Mouse (Mus musculus) naive thymus-derived CD4-positive, alpha-beta T cell, adult 5 months (primary cell): Measurements from ENCODE around the gene Nhej1. TPM values are rescaled to one million over a fixed set of nuclear protein-coding genes. Genes with fewer than 3 reads are reported as not detected.

ENCODE experiments used
- polyA plus RNA-seq: library from polyadenylated mRNA; unstranded; fragments of 100-300 nt; shearing (Covaris generic); gene quantifications from one replicate; pipeline ENCODE4 v1.2.1, GENCODE M21; 2017

Nhej1 gene
- 8.8 TPM for polyA plus RNA-seq

GRCm38 (mm10) chr1:75124346-75125321 lies at the start of gene Nhej1:
TSS of gene Nhej1 (minus strand) at chr1:75125200.

GRCm38 (mm10) chr1:75168472-75169464 lies 43.8 kb upstream of the Nhej1 start, which contains the start of gene Zfand2b:
TSS of gene Zfand2b (plus strand) at chr1:75168646.

GRCm38 (mm10) chr1:75142301-75143261 lies 17.6 kb upstream of the Nhej1 start, which contains the start of the genes Cnppd1 and Retreg2:
TSS of gene Cnppd1 (minus strand) at chr1:75142711.
TSS of gene Retreg2 (plus strand) at chr1:75142778.

DNA sequence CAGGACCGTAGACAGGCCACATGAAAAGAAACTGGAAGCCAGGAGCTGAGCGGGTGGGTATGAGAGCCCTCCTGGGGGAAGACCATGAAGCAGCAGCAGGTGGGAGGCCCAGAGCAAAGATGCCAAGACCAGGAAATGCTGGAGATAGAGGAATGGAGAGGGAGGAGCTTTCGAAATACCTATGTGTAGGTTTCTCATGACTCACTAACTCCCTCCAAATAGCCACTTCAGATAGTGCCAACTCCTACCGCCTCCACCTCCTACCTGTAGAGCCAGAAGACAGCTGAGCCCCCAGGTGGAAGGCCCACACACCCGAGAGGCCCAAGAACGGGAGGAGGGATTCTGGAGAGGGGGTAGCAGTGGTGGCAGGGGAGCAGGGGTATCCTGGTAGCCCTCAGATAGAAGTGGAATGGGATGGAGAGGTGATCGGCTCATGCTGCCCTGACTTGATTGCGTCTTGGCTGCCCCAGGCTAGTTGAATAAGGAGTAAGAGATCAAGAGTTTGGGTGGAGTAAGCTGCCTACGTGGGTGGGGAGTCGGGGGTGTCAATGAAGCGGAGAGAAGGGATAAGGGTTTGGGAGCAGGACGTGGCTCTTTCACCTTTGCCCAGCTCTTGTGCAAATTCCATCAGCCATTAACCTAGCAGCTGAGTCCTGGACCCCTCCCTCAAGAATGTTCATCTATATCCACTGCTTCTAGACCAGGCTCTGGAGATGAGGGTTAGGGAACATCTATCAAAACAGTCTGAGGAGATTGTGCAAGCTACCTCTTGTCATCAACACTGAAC lies 8.6 kb upstream of the Nhej1 start, which contains the start of gene Slc23a3:
TSS of gene Slc23a3 (minus strand) at position 470 of the 787 bp plus-strand sequence.

GRCm38 (mm10) chr1:74951556-74952210 lies 173.3 kb downstream of the Nhej1 start, which contains the start of gene Ihh:
TSS of gene Ihh (minus strand) at chr1:74951672.

DNA sequence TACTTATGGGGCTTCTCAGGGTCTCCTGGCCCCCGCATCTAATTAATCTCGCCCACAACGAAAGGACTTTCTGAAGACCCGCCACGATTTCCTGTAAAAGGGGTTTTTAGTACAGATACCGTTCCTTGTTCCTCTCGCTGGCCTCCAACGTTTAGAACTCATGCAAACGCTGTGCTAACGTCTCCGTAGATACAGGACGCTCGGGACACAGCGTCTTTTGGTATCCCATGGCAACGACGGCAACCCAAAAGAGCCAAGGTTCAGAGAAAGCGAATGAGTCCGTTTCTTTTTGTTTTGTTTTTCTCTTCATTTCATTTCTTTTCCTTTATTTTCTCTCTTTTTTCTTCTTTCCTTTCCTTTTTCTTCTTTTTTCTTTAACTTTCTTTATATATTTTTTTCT lies 189.6 kb downstream of the Nhej1 start, which contains the start of gene Cfap65:
TSS of gene Cfap65 (minus strand) at position 198 of the 400 bp plus-strand sequence.

Other genes starting within 250 kb of the Nhej1 start
- not detected for gene Fev, start 239.8 kb downstream of the Nhej1 start, polyA plus RNA-seq
- gene Cryba2, start 232.1 kb downstream of the Nhej1 start, polyA plus RNA-seq: not detected
- not detected for gene Cfap65, start 189.6 kb downstream of the Nhej1 start, polyA plus RNA-seq
- gene Ihh, start 173.5 kb downstream of the Nhej1 start, polyA plus RNA-seq: not detected
- gene Slc23a3, start 8.7 kb upstream of the Nhej1 start, polyA plus RNA-seq: 0.61 TPM
- 211 TPM for gene Cnppd1, start 17.5 kb upstream of the Nhej1 start, polyA plus RNA-seq
- gene Retreg2, start 17.6 kb upstream of the Nhej1 start, polyA plus RNA-seq: 102 TPM
- 85.3 TPM for gene Zfand2b, start 43.4 kb upstream of the Nhej1 start, polyA plus RNA-seq
- gene Abcb6, start 55.2 kb upstream of the Nhej1 start, polyA plus RNA-seq: 5.2 TPM
- gene Ankzf1, start 67.0 kb upstream of the Nhej1 start, polyA plus RNA-seq: 32.7 TPM
- 38.6 TPM for gene Atg9a, start 67.0 kb upstream of the Nhej1 start, polyA plus RNA-seq
- 6.1 TPM for gene Glb1l, start 85.6 kb upstream of the Nhej1 start, polyA plus RNA-seq
- 71.7 TPM for gene Stk16, start 85.6 kb upstream of the Nhej1 start, polyA plus RNA-seq
- gene Tuba4a, start 94.7 kb upstream of the Nhej1 start, polyA plus RNA-seq: 162 TPM
- not detected for gene A630095N17Rik, start 106.9 kb upstream of the Nhej1 start, polyA plus RNA-seq
- gene Dnajb2, start 111.2 kb upstream of the Nhej1 start, polyA plus RNA-seq: 61.6 TPM
- gene Ptprn, start 139.3 kb upstream of the Nhej1 start, polyA plus RNA-seq: 0.39 TPM
- gene Resp18, start 153.2 kb upstream of the Nhej1 start, polyA plus RNA-seq: not detected
- 53.1 TPM for gene Dnpep, start 192.8 kb upstream of the Nhej1 start, polyA plus RNA-seq
- not detected for gene Des, start 235.1 kb upstream of the Nhej1 start, polyA plus RNA-seq